Mouse (Mus musculus): ENCODE results near the gene Pex7. TPM values are rescaled to one million over a fixed set of nuclear protein-coding genes. Genes with fewer than 3 reads are reported as not detected.

The Pex7 gene
- polyA plus RNA-seq, 1 experiment from 2014 or later = 30.9 TPM

DNA sequence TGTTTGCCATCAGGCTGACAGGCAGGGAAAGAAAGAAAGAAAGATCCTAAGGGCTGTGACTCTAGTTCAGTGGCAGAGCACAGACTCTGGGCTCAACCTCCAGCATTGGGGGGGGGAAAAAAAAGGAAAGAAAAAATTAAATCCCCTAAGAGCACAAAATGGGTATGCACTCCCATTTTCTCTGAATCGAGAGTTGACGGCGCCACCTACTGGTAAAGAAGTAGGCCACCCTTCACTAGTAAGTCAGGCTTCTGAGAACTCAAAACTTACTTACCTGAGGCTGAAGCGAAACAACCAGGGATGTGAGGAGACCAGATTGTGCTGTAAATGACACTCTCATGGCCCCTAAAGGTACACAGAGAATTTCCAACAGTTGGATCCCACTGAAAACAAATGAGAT is 13.5 kb downstream of the Pex7 start:
- ATAC-seq = no peak

GRCm38 (mm10) chr10:19893146-19893545 is 14.3 kb downstream of the Pex7 start:
- ATAC-seq = no peak
- H3K4me1 ChIP-seq = peaks cover 5% of the 10 kb centered on the region; the same call in 1 of the 2 replicates
- H3K4me3 ChIP-seq = no peak overlapping the region
- H3K27me3 ChIP-seq (replicated peaks) = no peaks in the 10 kb centered on the region
- peaks cover 19% of the 10 kb centered on the region for H3K36me3 ChIP-seq
- H3K9me3 ChIP-seq (replicated peaks) = no peaks in the 10 kb centered on the region
- no peak overlapping the region for H3K27ac ChIP-seq
- H3K9ac ChIP-seq = no peak overlapping the region
- no peak overlapping the region for H3K4me2 ChIP-seq
- whole genome bisulfite sequencing (ENCODE audit: insufficient replicate concordance) = 70% methylated on average over 6 of the region's 6 CpGs

More for the DNA sequence above, 13.5 kb downstream of the Pex7 start:
- Histone ChIP-seq H3K9ac (no peak overlapping the region), H3K36me3 (peaks cover 14% of the 10 kb centered on the region), H3K9me3 (replicated peaks) (no peaks in the 10 kb centered on the region), H3K27ac (no peak overlapping the region), H3K4me1 (peaks cover 5% of the 10 kb centered on the region; the same call in 1 of the 2 replicates), H3K4me3 (no peak overlapping the region), H3K4me2 (no peak overlapping the region), H3K27me3 (replicated peaks) (no peaks in the 10 kb centered on the region)
- 16% methylated on average over 4 of the region's 4 CpGs for WGBS (ENCODE audit: insufficient replicate concordance)

GRCm38 (mm10) chr10:19891686-19892085 is 15.8 kb downstream of the Pex7 start:
- ATAC-seq = no peak
- Histone ChIP-seq H3K4me3 (no peak overlapping the region), H3K4me2 (no peak overlapping the region), H3K4me1 (peaks cover 8% of the 10 kb centered on the region; the same call in 1 of the 2 replicates), H3K36me3 (peaks cover 17% of the 10 kb centered on the region), H3K9ac (no peak overlapping the region), H3K27ac (no peak overlapping the region), H3K27me3 (replicated peaks) (no peaks in the 10 kb centered on the region), H3K9me3 (replicated peaks) (no peaks in the 10 kb centered on the region)
- WGBS (ENCODE audit: insufficient replicate concordance) = 40% methylated on average over 3 of the region's 3 CpGs

DNA sequence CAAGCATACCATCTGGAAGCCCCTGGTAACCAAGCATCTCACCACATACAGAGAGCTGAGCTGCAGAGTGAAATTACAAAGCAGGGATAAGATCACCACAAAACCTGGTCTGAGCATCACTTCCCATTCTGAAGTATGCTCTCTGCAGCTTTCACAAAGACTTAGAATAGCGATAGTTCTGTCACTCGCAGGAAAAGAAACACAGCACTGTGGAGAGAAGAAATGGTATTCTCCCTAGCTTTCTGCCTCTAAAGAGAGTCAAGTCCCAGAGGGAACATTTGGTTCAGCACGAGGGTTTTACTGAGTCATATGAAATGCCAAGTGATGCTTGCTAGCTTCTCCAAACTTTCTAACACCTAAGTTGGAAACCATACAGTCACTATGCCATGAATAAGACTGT is 17.6 kb downstream of the Pex7 start:
- Histone ChIP-seq H3K27me3 (replicated peaks) (no peaks in the 10 kb centered on the region), H3K9me3 (replicated peaks) (no peaks in the 10 kb centered on the region), H3K27ac (no peak overlapping the region), H3K4me1 (peaks cover 19% of the 10 kb centered on the region), H3K4me3 (no peak overlapping the region), H3K4me2 (no peak overlapping the region), H3K9ac (no peak overlapping the region), H3K36me3 (peaks cover 21% of the 10 kb centered on the region)
- 63% methylated on average over 3 of the region's 3 CpGs for WGBS (ENCODE audit: insufficient replicate concordance)
- ATAC-seq = no peak

GRCm38 (mm10) chr10:19886249-19886648 is 21.2 kb downstream of the Pex7 start:
- ATAC-seq = peak; percentile 85
- Histone ChIP-seq H3K27me3 (replicated peaks) (no peaks in the 10 kb centered on the region), H3K4me2 (no peak overlapping the region), H3K4me1 (peaks cover 14% of the 10 kb centered on the region), H3K9ac (no peak overlapping the region), H3K36me3 (peaks cover 33% of the 10 kb centered on the region), H3K27ac (no peak overlapping the region), H3K4me3 (no peak overlapping the region), H3K9me3 (replicated peaks) (no peaks in the 10 kb centered on the region)
- WGBS (ENCODE audit: insufficient replicate concordance) = 37% methylated on average over 3 of the region's 3 CpGs

DNA sequence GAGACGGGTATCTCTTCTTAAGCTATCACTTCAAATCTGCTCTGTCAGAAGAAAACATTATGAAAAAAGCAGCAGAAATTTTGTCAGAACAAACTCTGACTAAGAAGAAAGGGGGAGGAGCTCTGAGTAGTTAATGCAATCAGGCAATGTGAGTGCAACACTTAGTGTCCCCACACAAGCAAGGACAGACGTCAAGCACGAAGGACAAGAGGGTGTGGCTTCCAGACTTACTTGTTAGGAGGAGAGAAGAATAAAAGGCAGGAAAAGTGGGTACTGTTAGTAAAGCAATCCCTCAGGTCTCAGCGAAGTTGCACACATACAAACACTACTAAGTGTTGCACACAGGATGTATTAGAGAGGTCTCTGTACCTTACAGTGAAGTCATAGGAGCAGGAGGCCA is 23.1 kb downstream of the Pex7 start:
- ATAC-seq = no peak
- no peaks in the 10 kb centered on the region for H3K9me3 ChIP-seq (replicated peaks)
- H3K4me3 ChIP-seq = no peak overlapping the region
- no peak overlapping the region for H3K9ac ChIP-seq
- WGBS (ENCODE audit: insufficient replicate concordance) = 52% methylated on average over 4 of the region's 4 CpGs
- H3K27me3 ChIP-seq (replicated peaks) = no peaks in the 10 kb centered on the region
- peaks cover 14% of the 10 kb centered on the region for H3K4me1 ChIP-seq
- no peak overlapping the region for H3K4me2 ChIP-seq
- peaks cover 33% of the 10 kb centered on the region for H3K36me3 ChIP-seq
- no peak overlapping the region for H3K27ac ChIP-seq

DNA sequence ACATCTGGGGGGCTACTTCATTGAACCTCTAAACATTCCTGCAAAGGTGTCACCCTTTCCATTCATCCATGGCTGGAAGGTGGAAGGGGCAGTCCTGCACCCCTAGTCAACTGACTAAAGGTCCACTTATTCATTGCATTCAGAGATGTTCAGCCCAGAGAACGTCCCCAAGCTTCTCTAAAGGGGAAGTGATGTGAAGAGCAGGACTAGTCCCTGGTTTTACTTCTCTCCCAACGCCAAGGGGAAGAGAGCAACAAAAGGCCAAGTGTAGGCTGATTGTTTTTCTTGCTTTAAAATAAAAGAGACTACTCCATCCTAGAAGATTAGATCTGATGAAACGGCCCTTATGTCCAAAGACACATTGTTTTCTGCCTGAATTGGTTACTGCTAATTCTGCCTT is 27.1 kb downstream of the Pex7 start:
- H3K27ac ChIP-seq = no peak overlapping the region
- H3K36me3 ChIP-seq = peaks cover 22% of the 10 kb centered on the region
- ATAC-seq = no peak
- H3K4me1 ChIP-seq = peaks cover 24% of the 10 kb centered on the region
- no peak overlapping the region for H3K9ac ChIP-seq
- no peaks in the 10 kb centered on the region for H3K9me3 ChIP-seq (replicated peaks)
- no peak overlapping the region for H3K4me3 ChIP-seq
- no peak overlapping the region for H3K4me2 ChIP-seq
- H3K27me3 ChIP-seq (replicated peaks) = no peaks in the 10 kb centered on the region
- 47% methylated on average over 3 of the region's 3 CpGs for WGBS (ENCODE audit: insufficient replicate concordance)

DNA sequence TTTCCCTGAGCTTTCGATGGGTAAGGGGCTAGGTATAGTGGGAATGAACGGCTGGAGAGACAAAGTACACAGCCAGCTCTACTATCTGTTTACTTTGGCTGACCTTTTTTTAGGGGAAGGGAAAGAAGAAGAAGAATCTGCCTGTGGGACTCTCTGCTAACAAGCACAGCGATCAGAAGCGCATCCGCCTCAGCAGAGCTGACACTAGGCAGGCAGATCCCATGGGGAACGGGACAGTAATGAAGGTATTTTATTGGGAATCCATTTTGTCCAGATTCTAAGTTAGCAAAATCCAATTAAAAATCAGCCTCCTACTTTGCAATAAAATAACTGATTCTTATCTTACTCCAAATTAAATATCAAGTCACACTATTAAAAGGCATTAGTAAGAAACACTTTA is 28.3 kb downstream of the Pex7 start:
- Histone ChIP-seq H3K27me3 (replicated peaks) (no peaks in the 10 kb centered on the region), H3K4me1 (peaks cover 36% of the 10 kb centered on the region), H3K4me3 (no peak overlapping the region), H3K9me3 (replicated peaks) (no peaks in the 10 kb centered on the region), H3K4me2 (no peak overlapping the region), H3K36me3 (peaks cover 16% of the 10 kb centered on the region), H3K27ac (no peak overlapping the region), H3K9ac (no peak overlapping the region)
- 74% methylated on average over 6 of the region's 6 CpGs for WGBS (ENCODE audit: insufficient replicate concordance)
- no peak for ATAC-seq

GRCm38 (mm10) chr10:19877679-19878078 is 29.8 kb downstream of the Pex7 start:
- H3K9me3 ChIP-seq (replicated peaks) = no peaks in the 10 kb centered on the region
- no peak overlapping the region for H3K4me2 ChIP-seq
- WGBS (ENCODE audit: insufficient replicate concordance) = 48% methylated on average over 9 of the region's 9 CpGs
- no peak overlapping the region for H3K9ac ChIP-seq
- no peak overlapping the region for H3K4me3 ChIP-seq
- H3K27me3 ChIP-seq (replicated peaks) = no peaks in the 10 kb centered on the region
- peaks cover 9% of the 10 kb centered on the region; the same call in 1 of the 2 replicates for H3K36me3 ChIP-seq
- H3K27ac ChIP-seq = no peak overlapping the region
- 0 out of 2 replicates have a peak, but pooled peaks have one; percentile 49 for ATAC-seq
- peaks cover 37% of the 10 kb centered on the region for H3K4me1 ChIP-seq

DNA sequence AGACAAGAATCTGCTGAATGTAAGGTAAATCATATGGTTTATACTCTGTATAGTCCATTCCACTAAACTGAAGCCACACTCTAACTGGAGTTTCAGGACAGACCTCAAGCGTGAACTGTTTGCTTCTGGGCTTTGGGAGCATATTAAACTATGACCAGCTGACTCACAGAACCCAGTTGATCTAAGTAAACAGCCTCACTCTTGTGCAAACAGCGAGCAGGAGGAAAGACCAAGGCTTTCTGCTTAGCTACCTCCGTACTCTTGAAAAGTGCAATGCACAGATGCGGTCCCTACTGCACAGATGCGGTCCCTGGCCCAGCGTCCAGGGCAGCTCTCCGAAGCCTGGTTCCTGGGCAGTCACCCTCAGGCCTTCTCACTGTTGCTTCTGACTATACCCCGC is 30.2 kb downstream of the Pex7 start:
- no peaks in the 10 kb centered on the region for H3K9me3 ChIP-seq (replicated peaks)
- 80% methylated on average over 8 of the region's 8 CpGs for WGBS (ENCODE audit: insufficient replicate concordance)
- H3K4me3 ChIP-seq = no peak overlapping the region
- ATAC-seq = 0 out of 2 replicates have a peak, but pooled peaks have one; percentile 30
- H3K27ac ChIP-seq = no peak overlapping the region
- H3K27me3 ChIP-seq (replicated peaks) = no peaks in the 10 kb centered on the region
- H3K4me1 ChIP-seq = peaks cover 41% of the 10 kb centered on the region
- H3K4me2 ChIP-seq = no peak overlapping the region
- no peak overlapping the region for H3K9ac ChIP-seq
- peaks cover 5% of the 10 kb centered on the region; the same call in 1 of the 2 replicates for H3K36me3 ChIP-seq

DNA sequence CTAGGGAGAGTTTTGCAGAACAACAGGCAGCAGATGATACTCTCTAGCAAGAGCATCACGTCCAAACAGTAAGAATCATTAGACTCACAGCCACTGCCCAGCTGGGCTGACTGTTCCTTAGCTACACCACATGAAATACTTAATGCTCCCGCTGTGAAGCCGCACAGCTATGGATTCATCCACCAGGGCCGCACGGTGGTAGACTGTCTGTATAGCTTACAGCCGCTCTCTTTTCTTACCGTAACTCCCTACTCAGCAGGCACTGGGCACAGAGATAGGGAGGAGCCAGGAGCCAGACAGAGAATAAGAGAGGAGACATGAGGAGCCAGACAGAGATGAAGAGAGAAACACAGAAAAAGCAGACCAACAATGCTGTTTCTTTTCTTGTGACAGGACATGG is 30.8 kb downstream of the Pex7 start:
- Histone ChIP-seq H3K4me1 (peaks cover 41% of the 10 kb centered on the region), H3K27ac (no peak overlapping the region), H3K27me3 (replicated peaks) (no peaks in the 10 kb centered on the region), H3K9me3 (replicated peaks) (no peaks in the 10 kb centered on the region), H3K36me3 (peaks cover under 1% of the 10 kb centered on the region; the same call in 1 of the 2 replicates), H3K9ac (no peak overlapping the region), H3K4me3 (no peak overlapping the region), H3K4me2 (no peak overlapping the region)
- ATAC-seq = no peak
- 74% methylated on average over 7 of the region's 7 CpGs for WGBS (ENCODE audit: insufficient replicate concordance)

GRCm38 (mm10) chr10:19875346-19875745 is 32.1 kb downstream of the Pex7 start:
- Histone ChIP-seq H3K27me3 (replicated peaks) (no peaks in the 10 kb centered on the region), H3K4me3 (no peak overlapping the region), H3K9me3 (replicated peaks) (no peaks in the 10 kb centered on the region), H3K4me2 (no peak overlapping the region), H3K4me1 (peaks cover 41% of the 10 kb centered on the region), H3K27ac (no peak overlapping the region), H3K9ac (no peak overlapping the region), H3K36me3 (no peaks in the 10 kb centered on the region)
- ATAC-seq = no peak
- WGBS (ENCODE audit: insufficient replicate concordance) = 54% methylated on average over 5 of the region's 5 CpGs
